Mouse (Mus musculus) heart, embryonic 11.5 days (tissue): ENCODE results near the gene Kif24. TPM values are rescaled to one million over a fixed set of nuclear protein-coding genes. Genes with fewer than 3 reads are reported as not detected.
A peak's percentile ranks its signal among the peaks of the same experiment; 100 is the strongest.

Source experiments
- ATAC-seq: fragments of 200-750 bp; cut with Nextera tagmentation; replicated peaks from 2 replicates; pipeline ENCODE4 v1.8.0; 2017; ENCODE audit warnings: moderate library complexity; ENCODE audit not compliant: insufficient number of reproducible peaks, low FRiP score, low TSS enrichment
- H3K27ac ChIP-seq: fragments of 300-500 bp; sonication (generic); 2 replicates; pipeline ENCODE4 v1.5.1; 2014; ENCODE audit warnings: mild to moderate bottlenecking, low read depth, low read length
- H3K27me3 ChIP-seq: fragments of 300-500 bp; sonication (generic); 2 replicates; pipeline ENCODE4 v1.6.1; 2014; ENCODE audit warnings: mild to moderate bottlenecking, low read length, mixed read lengths; ENCODE audit not compliant: control insufficient read depth, insufficient read depth
- H3K36me3 ChIP-seq: fragments of 300-500 bp; sonication (generic); 2 replicates; pipeline ENCODE4 v1.6.1; 2014; ENCODE audit warnings: mild to moderate bottlenecking, low read length, moderate library complexity, mixed read lengths; ENCODE audit not compliant: control insufficient read depth, insufficient read depth
- H3K4me1 ChIP-seq: fragments of 300-500 bp; sonication (generic); 2 replicates; pipeline ENCODE4 v1.6.1; 2014; ENCODE audit warnings: low read length; ENCODE audit not compliant: control insufficient read depth, insufficient read depth
- H3K4me2 ChIP-seq: fragments of 300-500 bp; sonication (generic); 2 replicates; pipeline ENCODE4 v1.6.1; 2014; ENCODE audit warnings: mild to moderate bottlenecking, moderate library complexity
- H3K4me3 ChIP-seq: fragments of 300-500 bp; sonication (generic); 2 replicates; pipeline ENCODE4 v1.5.1; 2014; ENCODE audit warnings: low read depth, low read length
- H3K9ac ChIP-seq: fragments of 300-500 bp; sonication (generic); 2 replicates; pipeline ENCODE4 v1.6.1; 2014; ENCODE audit warnings: mild to moderate bottlenecking, low read depth, low read length, moderate library complexity
- H3K9me3 ChIP-seq: fragments of 300-500 bp; sonication (generic); replicated peaks from 2 replicates; pipeline ENCODE4 v1.6.1; 2016; ENCODE audit warnings: low read length; ENCODE audit not compliant: control insufficient read depth
- WGBS: fragments of 180-500 bp; shearing (Covaris S2); extraction: QIAGEN DNeasy Blood & Tissue Kit; methylation state at CpG from one replicate; pipeline ENCODE4 v1.1.7; 2014; ENCODE audit not compliant: insufficient replicate concordance; 5-methylcytosine and 5-hydroxymethylcytosine counted together
- polyA plus RNA-seq: library from polyadenylated mRNA; unstranded; fragments of >200 nt; fragmentation: Nextera tagmentation; extraction: Ambion mirVana; gene quantifications from 2 replicates; pipeline ENCODE4 v1.2.1, GENCODE M21; 2014

Gene Kif24
- polyA plus RNA-seq, 1 experiment from 2014 or later = 6.6 TPM

DNA sequence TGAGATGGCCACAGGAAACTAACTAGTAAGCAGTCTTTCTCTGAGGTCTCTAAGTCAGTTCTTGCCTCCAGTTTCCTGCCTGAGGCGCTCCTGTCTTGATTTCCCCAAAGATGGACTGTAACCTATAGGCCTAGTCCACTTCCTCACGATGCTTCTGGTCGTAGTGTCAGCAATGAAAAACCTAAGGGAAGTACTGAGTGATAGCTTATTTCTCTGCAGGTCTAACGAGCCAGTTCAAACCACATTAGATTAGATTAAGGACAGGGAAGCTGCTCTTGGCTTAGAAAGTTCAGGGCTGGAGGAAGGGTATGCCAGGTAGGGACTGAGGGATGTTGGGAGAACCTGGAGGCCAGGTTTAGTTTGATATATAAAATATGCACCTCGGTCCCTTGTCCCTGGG, 63.1 kb downstream of the Kif24 start:
- no peak overlapping the region for H3K4me3 ChIP-seq
- WGBS = 80% methylated on average over 5 of the region's 5 CpGs
- H3K27ac ChIP-seq = no peak overlapping the region
- no peaks in the 10 kb centered on the region for H3K27me3 ChIP-seq
- no peak for ATAC-seq
- no peak overlapping the region for H3K4me2 ChIP-seq
- peaks cover 3% of the 10 kb centered on the region; the same call in 1 of the 2 replicates for H3K36me3 ChIP-seq
- no peak overlapping the region for H3K9ac ChIP-seq
- no peaks in the 10 kb centered on the region for H3K9me3 ChIP-seq
- H3K4me1 ChIP-seq = no peaks in the 10 kb centered on the region

GRCm38 (mm10) chr4:41401167-41401566, 63.5 kb downstream of the Kif24 start:
- Histone ChIP-seq H3K27ac (no peak overlapping the region), H3K36me3 (peaks cover 3% of the 10 kb centered on the region; the same call in 1 of the 2 replicates), H3K27me3 (no peaks in the 10 kb centered on the region), H3K4me3 (no peak overlapping the region), H3K9ac (no peak overlapping the region), H3K9me3 (no peaks in the 10 kb centered on the region), H3K4me1 (no peaks in the 10 kb centered on the region), H3K4me2 (no peak overlapping the region)
- no peak for ATAC-seq

- Histone ChIP-seq H3K9me3 (no peaks in the 10 kb centered on the region), H3K36me3 (peaks cover 5% of the 10 kb centered on the region), H3K4me2 (no peak overlapping the region), H3K27ac (no peak overlapping the region), H3K27me3 (no peaks in the 10 kb centered on the region), H3K4me3 (no peak overlapping the region), H3K4me1 (no peaks in the 10 kb centered on the region), H3K9ac (no peak overlapping the region)
- no peak for ATAC-seq
- 81% methylated on average over 5 of the region's 5 CpGs for WGBS
Measured at GRCm38 (mm10) chr4:41399904-41400303, 64.8 kb downstream of the Kif24 start.

DNA sequence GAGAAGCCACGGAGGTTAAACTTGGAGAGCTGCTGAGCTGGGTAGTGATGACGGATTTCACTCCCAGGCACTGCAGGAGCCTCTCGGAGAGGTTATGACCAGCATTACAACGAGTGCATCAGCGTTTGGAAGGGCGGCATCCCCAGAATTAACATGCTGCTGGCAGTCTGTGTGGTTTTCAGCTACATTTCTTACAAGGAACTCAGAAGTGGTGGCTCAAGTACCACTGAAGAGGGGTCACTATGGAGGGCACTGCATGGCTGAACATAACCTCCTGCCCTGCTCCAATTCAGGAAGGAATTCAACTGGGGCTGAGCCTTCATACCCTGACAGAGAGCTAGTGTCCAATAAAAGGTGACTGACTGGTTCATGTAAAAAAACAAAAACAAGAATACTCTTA, 66.3 kb downstream of the Kif24 start:
- no peak overlapping the region for H3K9ac ChIP-seq
- no peak overlapping the region for H3K4me2 ChIP-seq
- H3K9me3 ChIP-seq = no peaks in the 10 kb centered on the region
- no peak for ATAC-seq
- no peaks in the 10 kb centered on the region for H3K27me3 ChIP-seq
- no peak overlapping the region for H3K27ac ChIP-seq
- H3K4me1 ChIP-seq = no peaks in the 10 kb centered on the region
- no peak overlapping the region for H3K4me3 ChIP-seq
- 71% methylated on average over 6 of the region's 6 CpGs for WGBS
- H3K36me3 ChIP-seq = peaks cover 16% of the 10 kb centered on the region

DNA sequence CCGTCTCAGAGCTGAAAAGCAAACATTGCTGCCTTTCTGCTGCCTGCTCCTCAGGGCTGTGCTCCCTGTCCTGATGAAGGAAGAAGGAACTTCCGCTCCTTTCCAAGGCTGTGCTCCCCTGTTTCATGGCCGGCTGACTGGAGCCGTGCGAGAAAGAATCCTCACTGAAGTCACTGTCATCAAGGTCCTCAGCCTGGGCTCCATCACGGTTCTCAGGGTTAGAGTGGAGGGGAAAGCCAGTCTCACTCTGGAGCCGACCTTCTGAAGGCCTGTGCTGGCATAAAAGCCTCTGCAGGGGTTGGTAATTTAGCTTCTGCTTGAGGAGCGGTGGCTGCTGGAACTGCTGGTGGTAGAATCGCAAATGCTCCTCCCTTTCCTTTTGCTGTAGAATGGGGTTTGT, 70.0 kb downstream of the Kif24 start:
- ATAC-seq = no peak
- Histone ChIP-seq H3K9ac (no peak overlapping the region), H3K9me3 (no peaks in the 10 kb centered on the region), H3K36me3 (peaks cover 36% of the 10 kb centered on the region), H3K27ac (no peak overlapping the region), H3K4me3 (no peak overlapping the region), H3K27me3 (no peaks in the 10 kb centered on the region), H3K4me1 (no peaks in the 10 kb centered on the region), H3K4me2 (no peak overlapping the region)
- WGBS = 86% methylated on average over 9 of the region's 9 CpGs

DNA sequence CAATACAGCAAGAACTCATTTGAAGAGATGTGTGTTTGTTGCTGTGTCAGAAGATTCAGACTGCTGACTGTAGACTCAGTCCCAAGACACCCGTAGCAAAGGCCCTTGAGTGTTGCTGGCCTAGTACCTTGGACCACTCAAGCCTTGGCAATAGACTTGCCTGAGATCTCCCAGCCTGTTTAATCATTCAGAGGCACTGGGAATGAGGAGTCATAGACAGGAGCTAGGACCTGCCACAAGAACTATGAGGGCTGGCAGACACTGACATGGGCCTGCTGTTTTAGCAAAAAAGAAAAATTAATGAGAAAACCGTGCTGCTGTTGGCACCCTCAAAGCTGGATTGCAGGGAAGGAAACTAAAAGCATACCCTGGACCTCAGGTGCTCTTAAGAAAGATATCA, 73.7 kb downstream of the Kif24 start:
- 85% methylated on average over 2 of the region's 2 CpGs for WGBS

GRCm38 (mm10) chr4:41390122-41390521, 74.6 kb downstream of the Kif24 start:
- no peak for ATAC-seq

More for the DNA sequence above, 73.7 kb downstream of the Kif24 start:
- no peak overlapping the region for H3K4me3 ChIP-seq
- no peaks in the 10 kb centered on the region for H3K9me3 ChIP-seq
- no peak for ATAC-seq
- peaks cover 42% of the 10 kb centered on the region for H3K36me3 ChIP-seq
- no peaks in the 10 kb centered on the region for H3K27me3 ChIP-seq
- H3K4me1 ChIP-seq = peaks cover 2% of the 10 kb centered on the region; the same call in 1 of the 2 replicates
- H3K9ac ChIP-seq = no peak overlapping the region
- no peak overlapping the region for H3K4me2 ChIP-seq
- H3K27ac ChIP-seq = no peak overlapping the region

DNA sequence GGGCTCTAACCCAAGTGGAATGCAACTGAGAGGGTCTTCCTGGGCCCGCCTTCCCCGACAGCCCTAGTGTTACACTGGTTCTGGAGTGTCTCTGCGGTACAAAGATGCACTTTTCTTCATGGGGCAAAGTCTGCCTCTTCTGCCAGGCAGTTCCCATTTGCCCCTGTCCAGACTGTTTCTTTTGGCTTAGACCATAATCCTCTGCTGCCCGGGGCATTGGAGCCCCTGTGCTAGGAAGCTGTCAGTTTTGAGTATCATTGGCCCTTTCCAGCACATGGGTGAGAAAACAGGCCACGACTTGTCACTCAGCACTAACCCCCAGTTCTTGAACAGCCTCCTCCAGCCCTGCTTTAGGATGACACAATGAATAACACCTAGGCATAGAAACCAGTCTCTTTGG, 75.4 kb downstream of the Kif24 start:
- Histone ChIP-seq H3K27ac (no peak overlapping the region), H3K9ac (no peak overlapping the region; the same call in 1 of the 2 replicates), H3K9me3 (no peaks in the 10 kb centered on the region), H3K4me1 (peaks cover 5% of the 10 kb centered on the region; the same call in 1 of the 2 replicates), H3K36me3 (peaks cover 36% of the 10 kb centered on the region), H3K4me2 (peak overlapping the region; percentile 20), H3K4me3 (no peak overlapping the region), H3K27me3 (no peaks in the 10 kb centered on the region)
- ATAC-seq = no peak
- WGBS = 86% methylated on average over 5 of the region's 5 CpGs

More at GRCm38 (mm10) chr4:41390122-41390521, 74.6 kb downstream of the Kif24 start:
- H3K9me3 ChIP-seq = no peaks in the 10 kb centered on the region
- H3K9ac ChIP-seq = no peak overlapping the region
- H3K4me1 ChIP-seq = peaks cover 5% of the 10 kb centered on the region; the same call in 1 of the 2 replicates
- H3K4me3 ChIP-seq = no peak overlapping the region
- no peak overlapping the region for H3K27ac ChIP-seq
- H3K27me3 ChIP-seq = no peaks in the 10 kb centered on the region
- H3K4me2 ChIP-seq = no peak overlapping the region
- WGBS = 32% methylated on average over 3 of the region's 3 CpGs
- peaks cover 42% of the 10 kb centered on the region for H3K36me3 ChIP-seq

GRCm38 (mm10) chr4:41388616-41389015, 76.1 kb downstream of the Kif24 start:
- peaks cover 32% of the 10 kb centered on the region for H3K36me3 ChIP-seq
- no peaks in the 10 kb centered on the region for H3K9me3 ChIP-seq
- no peak for ATAC-seq
- no peaks in the 10 kb centered on the region for H3K27me3 ChIP-seq
- WGBS = 91% methylated on average over 5 of the region's 5 CpGs
- peak overlapping the region; percentile 20 for H3K4me2 ChIP-seq
- H3K4me3 ChIP-seq = peak overlapping the region; percentile 2; the same call in 1 of the 2 replicates
- H3K27ac ChIP-seq = peak overlapping the region; percentile 38; the same call in 1 of the 2 replicates
- H3K4me1 ChIP-seq = peaks cover 5% of the 10 kb centered on the region; the same call in 1 of the 2 replicates
- H3K9ac ChIP-seq = no peak overlapping the region; the same call in 1 of the 2 replicates
